Mouse (Mus musculus): ENCODE results near the gene Adgrf5. TPM values are rescaled to one million over a fixed set of nuclear protein-coding genes. Genes with fewer than 3 reads are reported as not detected.

The Adgrf5 gene
- polyA plus RNA-seq, 1 experiment = 19.0 TPM

- Histone ChIP-seq H3K27me3 (ENCODE audit: control insufficient read depth, insufficient read depth, low read length) (no peaks in the 10 kb centered on the region), H3K4me3 (replicated peaks; ENCODE audit: insufficient read depth, low read depth, low read length) (no peak overlapping the region), H3K27ac (ENCODE audit: insufficient read depth, low read length) (no peak overlapping the region), H3K4me1 (ENCODE audit: control insufficient read depth, insufficient read depth, low read length) (no peaks in the 10 kb centered on the region)
- 40% methylated on average over 4 of the region's 4 CpGs for WGBS
- TF ChIP-seq POLR2A (IDR thresholded peaks at IDR 0.05; ENCODE audit: borderline replicate concordance, insufficient read depth, low read length) (no peak), CTCF (IDR thresholded peaks at IDR 0.05; ENCODE audit: borderline replicate concordance, insufficient read depth, low read depth, low read length) (no peak)
- no peak for DNase-seq
These were observed 137.3 kb downstream of the Adgrf5 start for GRCm38 (mm10) chr17:43497521-43497920.

GRCm38 (mm10) chr17:43500513-43500912, 140.3 kb downstream of the Adgrf5 start:
- no peak for DNase-seq
- TF ChIP-seq CTCF (IDR thresholded peaks at IDR 0.05; ENCODE audit: borderline replicate concordance, insufficient read depth, low read depth, low read length) (no peak), POLR2A (IDR thresholded peaks at IDR 0.05; ENCODE audit: borderline replicate concordance, insufficient read depth, low read length) (no peak)
- Histone ChIP-seq H3K4me1 (ENCODE audit: control insufficient read depth, insufficient read depth, low read length) (no peaks in the 10 kb centered on the region), H3K27me3 (ENCODE audit: control insufficient read depth, insufficient read depth, low read length) (no peaks in the 10 kb centered on the region), H3K27ac (ENCODE audit: insufficient read depth, low read length) (no peak overlapping the region), H3K4me3 (replicated peaks; ENCODE audit: insufficient read depth, low read depth, low read length) (no peak overlapping the region)
- WGBS = 85% methylated on average over 1 of the region's 1 CpGs

- no peaks in the 10 kb centered on the region for H3K27me3 ChIP-seq (ENCODE audit: control insufficient read depth, insufficient read depth, low read length)
- no peaks in the 10 kb centered on the region for H3K4me1 ChIP-seq (ENCODE audit: control insufficient read depth, insufficient read depth, low read length)
- no peak for DNase-seq
- no peak overlapping the region for H3K4me3 ChIP-seq (replicated peaks; ENCODE audit: insufficient read depth, low read depth, low read length)
- H3K27ac ChIP-seq (ENCODE audit: insufficient read depth, low read length) = no peak overlapping the region
- 79% methylated on average over 3 of the region's 3 CpGs for WGBS
- no peak for TF ChIP-seq CTCF (IDR thresholded peaks at IDR 0.05; ENCODE audit: borderline replicate concordance, insufficient read depth, low read depth, low read length)
- TF ChIP-seq POLR2A (IDR thresholded peaks at IDR 0.05; ENCODE audit: borderline replicate concordance, insufficient read depth, low read length) = no peak
These were observed 141.0 kb downstream of the Adgrf5 start for GRCm38 (mm10) chr17:43501223-43501622.

- Histone ChIP-seq H3K4me1 (ENCODE audit: control insufficient read depth, insufficient read depth, low read length) (no peaks in the 10 kb centered on the region), H3K27me3 (ENCODE audit: control insufficient read depth, insufficient read depth, low read length) (no peaks in the 10 kb centered on the region), H3K27ac (ENCODE audit: insufficient read depth, low read length) (no peak overlapping the region), H3K4me3 (replicated peaks; ENCODE audit: insufficient read depth, low read depth, low read length) (no peak overlapping the region)
- WGBS = 96% methylated on average over 5 of the region's 5 CpGs
- TF ChIP-seq POLR2A (IDR thresholded peaks at IDR 0.05; ENCODE audit: borderline replicate concordance, insufficient read depth, low read length) (no peak), CTCF (IDR thresholded peaks at IDR 0.05; ENCODE audit: borderline replicate concordance, insufficient read depth, low read depth, low read length) (no peak)
- DNase-seq = no peak
These were observed 141.4 kb downstream of the Adgrf5 start for GRCm38 (mm10) chr17:43501631-43502030.

GRCm38 (mm10) chr17:43502592-43502991, 142.3 kb downstream of the Adgrf5 start, which contains the start of gene Mep1a:
Gene Mep1a, minus strand, starts transcription at chr17:43502812.
- H3K4me3 ChIP-seq (replicated peaks; ENCODE audit: insufficient read depth, low read depth, low read length) = no peak within 1 kb of the TSS
- TF ChIP-seq POLR2A (IDR thresholded peaks at IDR 0.05; ENCODE audit: borderline replicate concordance, insufficient read depth, low read length) (no peak), CTCF (IDR thresholded peaks at IDR 0.05; ENCODE audit: borderline replicate concordance, insufficient read depth, low read depth, low read length) (no peak)
- no peak within 1 kb of the TSS for H3K27ac ChIP-seq (ENCODE audit: insufficient read depth, low read length)
- no peaks in the 10 kb centered on the region for H3K27me3 ChIP-seq (ENCODE audit: control insufficient read depth, insufficient read depth, low read length)
- H3K4me1 ChIP-seq (ENCODE audit: control insufficient read depth, insufficient read depth, low read length) = no peaks in the 10 kb centered on the region
- no peak for DNase-seq
- WGBS = 86% methylated on average over 9 of the region's 9 CpGs

GRCm38 (mm10) chr17:43503861-43504593, 143.8 kb downstream of the Adgrf5 start:
- no peaks in the 10 kb centered on the region for H3K4me1 ChIP-seq (ENCODE audit: control insufficient read depth, insufficient read depth, low read length)
- no peak overlapping the region for H3K27ac ChIP-seq (ENCODE audit: insufficient read depth, low read length)
- WGBS = 81% methylated on average over 4 of the region's 4 CpGs
- DNase-seq = no peak
- H3K4me3 ChIP-seq (replicated peaks; ENCODE audit: insufficient read depth, low read depth, low read length) = no peak overlapping the region
- no peak for TF ChIP-seq CTCF (IDR thresholded peaks at IDR 0.05; ENCODE audit: borderline replicate concordance, insufficient read depth, low read depth, low read length)
- TF ChIP-seq POLR2A (IDR thresholded peaks at IDR 0.05; ENCODE audit: borderline replicate concordance, insufficient read depth, low read length) = no peak
- no peaks in the 10 kb centered on the region for H3K27me3 ChIP-seq (ENCODE audit: control insufficient read depth, insufficient read depth, low read length)

GRCm38 (mm10) chr17:43504594-43504934, 144.3 kb downstream of the Adgrf5 start:
- Histone ChIP-seq H3K27me3 (ENCODE audit: control insufficient read depth, insufficient read depth, low read length) (no peaks in the 10 kb centered on the region), H3K27ac (ENCODE audit: insufficient read depth, low read length) (no peak overlapping the region), H3K4me3 (replicated peaks; ENCODE audit: insufficient read depth, low read depth, low read length) (no peak overlapping the region), H3K4me1 (ENCODE audit: control insufficient read depth, insufficient read depth, low read length) (no peaks in the 10 kb centered on the region)
- WGBS = 79% methylated on average over 6 of the region's 6 CpGs
- no peak for DNase-seq
- TF ChIP-seq POLR2A (IDR thresholded peaks at IDR 0.05; ENCODE audit: borderline replicate concordance, insufficient read depth, low read length) (no peak), CTCF (IDR thresholded peaks at IDR 0.05; ENCODE audit: borderline replicate concordance, insufficient read depth, low read depth, low read length) (no peak)

Other genes with a start within 250 kb of the Adgrf5 start
- gene Adgrf1, start 90.1 kb upstream of the Adgrf5 start, polyA plus RNA-seq (2012; rRNA removed) = not detected in 2 replicates
- gene Mep1a, start 142.4 kb downstream of the Adgrf5 start, polyA plus RNA-seq (2012; rRNA removed) = not detected in 2 replicates
- 0.41 and 0.59 TPM in 2 replicates for gene Ankrd66, start 183.2 kb downstream of the Adgrf5 start, polyA plus RNA-seq (2012; rRNA removed)
- gene Pla2g7, start 207.6 kb downstream of the Adgrf5 start, polyA plus RNA-seq (2012; rRNA removed) = 201 and 209 TPM in 2 replicates

Data from cerebellum, adult 2 months (tissue).